Mouse (Mus musculus) small intestine, adult 2 months (tissue): Measurements from ENCODE around the gene Serinc4.

ENCODE experiments used
- CTCF ChIP-seq: fragments of 200-500 bp; IDR thresholded peaks from 2 replicates; pipeline ENCODE4 v1.5.1; 2012; ENCODE audit warnings: low read depth, mild to moderate bottlenecking, control low read depth, inconsistent platforms, low read length, moderate library complexity, mixed read lengths; ENCODE audit not compliant: insufficient replicate concordance, insufficient read length; ENCODE audit errors: extremely low read depth
- POLR2A ChIP-seq: fragments of 200-500 bp; IDR thresholded peaks from 2 replicates; pipeline ENCODE4 v1.6.1; 2012; ENCODE audit warnings: low read depth, mild to moderate bottlenecking, control low read depth, inconsistent platforms, low read length, moderate library complexity

- TF ChIP-seq CTCF: no peak
- TF ChIP-seq POLR2A: peak; percentile 95
Observed at GRCm38 (mm10) chr2:121448739-121449535, 7.6 kb downstream of the Serinc4 start, which contains the start of gene Serf2.
